Mouse (Mus musculus): ENCODE results near the gene Osgin1.

Osgin1 gene

GRCm38 (mm10) chr8:119433582-119434174 is at the start of gene Osgin1:
Gene Osgin1, plus strand, starts transcription at chr8:119434124.
- DNase-seq (ENCODE audit: low read depth), result no peak

- DNase-seq (ENCODE audit: low read depth), result peak; percentile 56
These were observed 49.4 kb upstream of the Osgin1 start for GRCm38 (mm10) chr8:119384478-119384877.

- no peak for DNase-seq (ENCODE audit: low read depth)
These were observed 48.1 kb upstream of the Osgin1 start for GRCm38 (mm10) chr8:119385854-119386253.

DNA sequence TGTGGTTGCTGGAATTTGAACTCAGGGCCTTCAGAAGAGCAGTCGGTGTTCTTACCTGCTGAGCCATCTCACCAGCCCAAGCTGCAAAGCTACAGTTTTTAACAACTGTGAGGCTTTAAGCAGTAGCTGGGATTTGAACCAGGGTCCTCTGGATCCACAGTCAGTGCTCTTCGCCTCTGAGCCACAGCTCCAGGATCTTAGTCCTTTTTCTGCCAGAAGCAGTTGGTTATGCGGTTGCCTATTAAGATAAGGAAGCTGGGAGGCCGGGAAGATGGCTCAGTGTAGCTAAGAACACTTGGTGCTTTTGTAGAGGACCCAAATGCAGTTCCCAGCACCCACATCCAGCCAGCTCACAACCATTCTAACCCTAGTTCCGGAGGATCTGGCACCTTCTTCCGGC is 46.9 kb upstream of the Osgin1 start:
- no peak for DNase-seq (ENCODE audit: low read depth)

- DNase-seq (ENCODE audit: low read depth), result no peak
These were observed 39.8 kb upstream of the Osgin1 start for GRCm38 (mm10) chr8:119394097-119394496.

- DNase-seq (ENCODE audit: low read depth), result peak; percentile 74
These were observed 39.3 kb upstream of the Osgin1 start, which contains the start of gene Mlycd for GRCm38 (mm10) chr8:119394524-119395026. Gene Mlycd, plus strand, starts transcription at chr8:119394878.

DNA sequence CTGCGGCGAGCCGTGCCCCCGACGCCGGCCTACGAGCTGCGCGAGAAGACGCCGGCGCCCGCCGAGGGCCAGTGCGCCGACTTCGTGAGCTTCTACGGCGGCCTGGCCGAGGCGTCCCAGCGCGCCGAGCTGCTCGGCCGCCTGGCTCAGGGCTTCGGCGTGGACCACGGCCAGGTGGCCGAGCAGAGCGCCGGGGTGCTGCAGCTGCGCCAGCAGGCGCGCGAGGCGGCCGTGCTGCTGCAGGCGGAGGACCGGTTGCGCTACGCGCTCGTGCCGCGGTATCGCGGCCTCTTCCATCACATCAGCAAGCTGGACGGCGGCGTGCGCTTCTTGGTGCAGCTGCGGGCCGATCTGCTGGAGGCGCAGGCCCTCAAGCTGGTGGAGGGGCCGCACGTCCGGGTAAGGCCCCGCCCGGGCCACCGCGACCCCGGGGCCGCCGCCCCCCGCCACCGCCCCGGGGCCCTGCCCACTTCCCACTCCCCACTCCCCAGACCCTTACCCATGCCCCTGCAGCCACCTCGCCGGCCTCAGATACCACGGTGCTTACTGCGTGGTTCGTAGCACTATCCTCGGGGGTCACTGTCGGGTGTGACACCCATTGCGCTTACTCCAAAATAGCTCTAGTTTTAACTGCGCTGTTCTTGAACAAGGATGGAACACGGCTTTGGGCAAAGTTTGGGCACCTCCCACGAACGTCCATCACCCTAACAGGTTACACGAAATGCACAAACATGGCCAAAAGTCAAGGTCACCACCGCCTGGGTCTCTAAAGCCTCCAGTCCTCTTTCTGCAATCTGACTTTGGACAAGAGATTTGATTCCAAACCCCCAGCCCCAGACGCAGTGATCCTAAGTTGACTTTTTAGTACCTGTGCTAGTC is 38.6 kb upstream of the Osgin1 start:
- DNase-seq (ENCODE audit: low read depth), result peak; percentile 9

GRCm38 (mm10) chr8:119398558-119398957 is 35.4 kb upstream of the Osgin1 start:
- DNase-seq (ENCODE audit: low read depth), result no peak

GRCm38 (mm10) chr8:119399255-119399654 is 34.7 kb upstream of the Osgin1 start:
- DNase-seq (ENCODE audit: low read depth), result no peak

- DNase-seq (ENCODE audit: low read depth), result no peak
These were observed 33.7 kb upstream of the Osgin1 start for GRCm38 (mm10) chr8:119400122-119400671.

- DNase-seq (ENCODE audit: low read depth), result no peak
These were observed 33.0 kb upstream of the Osgin1 start for GRCm38 (mm10) chr8:119400904-119401303.

DNA sequence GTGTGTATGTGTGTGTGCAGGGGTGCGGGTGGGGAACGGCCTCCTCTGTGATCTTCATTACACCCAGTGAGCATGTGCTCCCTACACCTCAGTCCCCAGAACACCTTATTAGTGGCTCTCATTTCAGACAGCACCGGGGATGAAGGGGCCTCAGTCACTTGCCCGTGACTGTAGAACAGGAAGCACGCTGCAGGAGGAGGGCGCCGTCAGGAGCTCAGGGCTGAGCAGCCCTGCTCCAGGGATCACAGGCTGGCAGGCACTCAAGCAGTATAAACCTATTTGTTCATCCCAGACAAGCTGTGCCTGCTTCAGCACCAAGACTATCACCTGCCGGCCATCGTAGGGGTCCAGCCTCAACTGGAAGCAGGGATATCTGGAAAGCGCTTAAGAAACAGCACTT is 30.0 kb upstream of the Osgin1 start:
- DNase-seq (ENCODE audit: low read depth), result no peak

DNA sequence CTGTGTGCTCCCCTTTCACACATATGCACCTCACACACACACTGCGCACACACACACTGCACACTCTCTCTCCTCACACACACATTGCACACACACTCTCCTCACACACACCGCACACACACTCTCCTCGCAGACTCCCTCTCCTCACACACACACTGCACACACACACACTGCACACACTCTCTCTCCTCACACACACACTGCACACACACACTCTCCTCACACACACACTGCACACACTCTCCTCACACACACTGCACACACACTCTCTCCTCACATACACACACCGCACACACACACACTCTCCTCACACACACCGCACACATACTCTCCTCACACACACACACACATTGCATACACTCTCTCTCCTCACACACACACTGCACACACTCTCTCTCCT is 29.3 kb upstream of the Osgin1 start:
- DNase-seq (ENCODE audit: low read depth), result no peak

DNA sequence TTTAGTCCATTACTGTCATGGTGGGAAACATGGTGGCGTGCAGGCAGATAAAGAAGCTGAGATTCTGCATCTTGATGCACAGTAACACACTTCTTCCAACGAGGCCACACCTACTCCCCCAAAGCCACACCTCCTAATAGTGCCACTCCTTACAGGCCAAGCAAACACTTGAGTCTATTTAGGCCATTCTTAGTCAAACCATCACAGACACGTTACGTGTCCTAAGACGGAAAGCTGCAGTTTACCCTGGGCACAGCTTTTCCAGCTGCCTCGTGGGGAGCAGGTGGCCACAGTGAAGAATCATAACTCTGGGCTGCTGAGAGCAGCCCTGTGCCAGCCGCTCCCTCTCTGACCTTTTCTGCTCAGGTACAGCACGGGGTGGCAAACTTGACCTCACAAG is 25.6 kb upstream of the Osgin1 start:
- DNase-seq (ENCODE audit: low read depth), result no peak

DNA sequence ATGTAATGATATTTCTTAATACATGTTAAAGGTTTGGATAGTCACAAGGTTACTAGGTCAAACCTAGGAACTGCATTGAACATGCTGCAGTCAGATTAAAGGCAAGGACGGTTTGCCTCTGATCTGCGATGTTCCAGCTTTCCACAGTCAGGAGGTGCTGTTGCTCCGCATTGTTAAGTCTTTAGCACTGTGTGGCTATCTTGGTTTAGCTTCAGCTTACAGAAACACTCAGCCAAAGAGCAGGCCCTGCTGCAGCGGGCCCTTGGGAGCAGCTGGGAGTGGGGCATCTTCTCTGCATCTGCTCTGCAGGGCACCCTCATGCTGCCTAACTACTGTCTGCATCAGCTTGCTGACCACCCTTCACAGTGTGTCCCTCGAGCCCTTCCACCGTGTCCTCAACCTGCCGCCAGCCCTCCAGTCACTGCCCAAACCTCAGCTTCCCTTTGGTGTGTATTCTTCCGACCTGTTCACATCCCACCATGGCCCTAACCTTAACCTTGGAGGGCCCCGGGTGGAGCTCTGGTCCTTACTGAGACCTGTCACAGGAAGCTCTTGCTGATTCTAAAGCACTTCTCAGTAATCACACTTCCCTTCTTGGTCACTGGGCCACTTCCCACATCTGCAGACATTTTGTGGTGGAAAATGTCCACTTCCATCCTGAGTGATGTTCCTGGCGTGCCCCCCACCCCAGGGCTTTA is 21.7 kb upstream of the Osgin1 start:
- DNase-seq (ENCODE audit: low read depth), result no peak

GRCm38 (mm10) chr8:119412735-119413498 is 21.0 kb upstream of the Osgin1 start:
- peak; percentile 61 for DNase-seq (ENCODE audit: low read depth)

GRCm38 (mm10) chr8:119413605-119414004 is 20.3 kb upstream of the Osgin1 start:
- DNase-seq (ENCODE audit: low read depth), result no peak

DNA sequence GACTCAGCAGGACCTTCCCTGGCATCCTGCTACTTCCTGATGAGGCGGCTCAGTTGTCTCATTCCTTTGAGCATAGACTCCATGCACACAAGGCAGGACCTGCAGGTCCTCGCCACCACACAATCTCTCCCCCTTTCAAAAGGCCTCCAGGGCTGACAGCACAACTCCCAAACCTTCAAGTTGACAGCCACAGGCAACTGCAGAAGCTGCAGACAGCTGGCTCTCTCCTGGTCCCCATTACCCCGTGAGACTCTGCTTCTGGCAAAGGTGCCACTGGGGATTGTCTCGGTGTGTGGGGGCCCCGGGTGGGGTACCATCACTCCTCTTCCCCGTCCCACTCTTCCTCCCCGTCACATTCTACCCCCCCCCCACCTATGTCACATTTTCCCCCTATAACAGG is 13.6 kb upstream of the Osgin1 start:
- DNase-seq (ENCODE audit: low read depth), result no peak

DNA sequence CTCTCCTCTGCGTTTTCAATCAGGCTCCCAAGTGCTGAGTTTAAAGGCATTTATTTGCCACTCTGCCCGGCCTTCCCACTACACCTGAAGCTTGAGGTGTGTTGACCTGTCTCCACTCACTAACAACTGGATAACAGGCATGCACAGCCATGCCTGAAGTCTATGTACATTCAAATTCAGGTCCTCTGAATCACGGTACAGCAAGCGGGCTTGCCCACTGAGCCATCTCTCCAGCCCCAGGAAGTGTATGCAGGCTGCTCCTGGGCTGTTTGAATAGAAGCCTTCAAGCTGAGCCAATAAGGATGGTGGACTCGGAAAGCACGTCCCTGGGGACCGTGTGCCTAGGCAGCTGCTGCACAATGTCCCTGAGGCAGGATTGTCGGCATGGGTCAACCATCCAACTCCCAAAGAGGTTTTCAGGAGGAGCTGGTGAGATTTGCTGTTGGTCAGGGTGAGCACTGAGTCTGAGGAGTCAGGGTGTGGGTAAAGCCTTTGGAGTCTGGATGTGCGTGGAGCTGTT is 12.3 kb upstream of the Osgin1 start:
- DNase-seq (ENCODE audit: low read depth), result no peak

GRCm38 (mm10) chr8:119422123-119422711 is 11.7 kb upstream of the Osgin1 start:
- DNase-seq (ENCODE audit: low read depth), result no peak

- DNase-seq (ENCODE audit: low read depth), result no peak
These were observed 10.2 kb upstream of the Osgin1 start for GRCm38 (mm10) chr8:119423631-119424141.

Data from c-Kit-positive CD71-positive TER-119-negative erythroid progenitor cells, embryonic 14.5 days (primary cell).